ENCODE assay signal across 8 mouse cellular contexts in genomic region chr9:21322211-21322916, GRCm38 (mm10). TPM values are rescaled to one million over a fixed set of nuclear protein-coding genes. Genes with fewer than 3 reads are reported as not detected.
DNase-seq lines count a peak whose midpoint lies in the region; ATAC-seq and TF ChIP-seq lines count a peak whose summit lies in the region.

No protein-coding gene starts in this region.

- H3K9me3 ChIP-seq in heart, postnatal 0 days (replicated peaks; ENCODE audit: control insufficient read depth, low read length), result no peaks in the 10 kb centered on the region

- H3K4me2 ChIP-seq in heart, postnatal 0 days (ENCODE audit: low read depth, low read length), result peak overlapping the region; percentile 81

- intact Hi-C loops in left cerebral cortex, adult 2 months (cut with DNase I), result no loop called here
- intact Hi-C loops in left cerebral cortex, postnatal 10 days (cut with DNase I), result no loop called here

- TF ChIP-seq EP300 in heart, postnatal 0 days (IDR thresholded peaks at IDR 0.05; ENCODE audit: low read depth), result no peak

- H3K36me3 ChIP-seq in heart, postnatal 0 days (replicated peaks; ENCODE audit: control insufficient read depth, insufficient read depth, low read length), result no peaks in the 10 kb centered on the region

- DNase-seq in left cerebral cortex, adult 2 months (ENCODE audit: extremely low spot score in 1 of 2, low spot score in 2 of 2), result no peak
- no peak for DNase-seq in left cerebral cortex, postnatal 10 days (ENCODE audit: extremely low spot score in 1 of 2, low spot score in 2 of 2)
- no peak for DNase-seq in heart, postnatal 0 days (ENCODE audit: low spot score)
- DNase-seq in thymus, postnatal 4 days, result peak; percentile 73
- no peak for DNase-seq in urinary bladder, adult 18-20 months (ENCODE audit: low spot score in 2 of 2)
- DNase-seq in retina, embryonic 14.5 days (ENCODE audit: low spot score), result no peak

- ATAC-seq in activated CD4-positive, CD25-positive, alpha-beta regulatory T cell, adult 4 months, result peak; percentile 12
- no peak for ATAC-seq in heart, postnatal 0 days (ENCODE audit: insufficient read depth, low read depth)
- ATAC-seq in megakaryocyte progenitor cell, adult 5-6 weeks (replicated peaks; ENCODE audit: poor library complexity), result 0 out of 2 replicates have a peak, but pooled peaks have one; percentile 21

- peak overlapping the region; percentile 71; the same call in 1 of the 2 replicates for H3K9ac ChIP-seq in heart, postnatal 0 days (replicated peaks; ENCODE audit: low read depth, low read length)

- H3K4me3 ChIP-seq in left cerebral cortex, adult 2 months, result peak overlapping the region; percentile 88
- peak overlapping the region; percentile 85 for H3K4me3 ChIP-seq in heart, postnatal 0 days (ENCODE audit: low read depth, low read length)

- WGBS in heart, postnatal 0 days, result 57% methylated on average over 19 of the region's 19 CpGs

- peaks cover 13% of the 10 kb centered on the region for H3K4me1 ChIP-seq in heart, postnatal 0 days (ENCODE audit: control insufficient read depth, insufficient read depth)

- H3K27ac ChIP-seq in left cerebral cortex, adult 2 months, result peak overlapping the region; percentile 86
- H3K27ac ChIP-seq in heart, postnatal 0 days (ENCODE audit: low read depth), result peak overlapping the region; percentile 79

- H3K27me3 ChIP-seq in heart, postnatal 0 days (ENCODE audit: control insufficient read depth, insufficient read depth, low read length), result no peaks in the 10 kb centered on the region

- no peak; the same call in 1 of the 2 replicates for TF ChIP-seq CTCF in left cerebral cortex, adult 2 months (IDR thresholded peaks at IDR 0.05)
- TF ChIP-seq CTCF in heart, postnatal 0 days (IDR thresholded peaks at IDR 0.05; ENCODE audit: low read depth), result no peak

RNA-seq across cellular contexts. Expression of gene Slc44a2, which starts 1.9 kb away (rescaled TPM):
- 10 to 100 TPM; 47.5 to 53.6 TPM for total RNA-seq in left cerebral cortex, adult 2 months (2021)
- 10 to 100 TPM; 66.4 to 67.7 TPM for total RNA-seq in left cerebral cortex, postnatal 10 days (2021)
- polyA plus RNA-seq in activated CD4-positive, CD25-positive, alpha-beta regulatory T cell, adult 4 months (2017; shearing (Covaris generic)), result 100 to 1,000 TPM; 181 to 194 TPM
- total RNA-seq in heart, postnatal 0 days (2014; rRNA removed; ENCODE audit: low replicate concordance), result 44.0 and 84.8 TPM in 2 replicates
- 45.0 and 46.5 TPM in 2 replicates for polyA plus RNA-seq in heart, postnatal 0 days (2015; fragmentation: Nextera tagmentation; extraction: Ambion mirVana)
- 80.9 and 85.5 TPM in 2 replicates for total RNA-seq in megakaryocyte progenitor cell, adult 5-6 weeks (2015)
- 66.8 and 68.2 TPM in 2 replicates for total RNA-seq in megakaryocyte progenitor cell, adult 5-6 weeks (2017)

RNA-seq across cellular contexts. Expression of gene Ap1m2, which starts 10.2 kb away (rescaled TPM):
- 1 to 10 TPM; 1.2 to 2.4 TPM for total RNA-seq in left cerebral cortex, adult 2 months (2021)
- total RNA-seq in left cerebral cortex, postnatal 10 days (2021), result 1 to 10 TPM; 1.1 to 1.9 TPM
- polyA plus RNA-seq in activated CD4-positive, CD25-positive, alpha-beta regulatory T cell, adult 4 months (2017; shearing (Covaris generic)), result 1 to 10 TPM in 1 of 2 experiments, under 1 TPM in 1; 0.84 to 1.5 TPM
- total RNA-seq in heart, postnatal 0 days (2014; rRNA removed; ENCODE audit: low replicate concordance), result 0.46 and 0.57 TPM in 2 replicates
- polyA plus RNA-seq in heart, postnatal 0 days (2015; fragmentation: Nextera tagmentation; extraction: Ambion mirVana), result 0.15 TPM in 1 of 2 replicates, not detected in the other
- total RNA-seq in megakaryocyte progenitor cell, adult 5-6 weeks (2015), result 0.32 and 0.57 TPM in 2 replicates
- total RNA-seq in megakaryocyte progenitor cell, adult 5-6 weeks (2017), result 0.44 and 2.8 TPM in 2 replicates

RNA-seq across cellular contexts. Expression of gene Cdkn2d, which starts 31.2 kb away (rescaled TPM):
- 10 to 100 TPM; 47.9 to 54.6 TPM for total RNA-seq in left cerebral cortex, adult 2 months (2021)
- 10 to 100 TPM; 66.6 to 73.9 TPM for total RNA-seq in left cerebral cortex, postnatal 10 days (2021)
- 100 to 1,000 TPM; 142 to 158 TPM for polyA plus RNA-seq in activated CD4-positive, CD25-positive, alpha-beta regulatory T cell, adult 4 months (2017; shearing (Covaris generic))
- 67.4 and 103 TPM in 2 replicates for total RNA-seq in heart, postnatal 0 days (2014; rRNA removed; ENCODE audit: low replicate concordance)
- 65.8 and 67.5 TPM in 2 replicates for polyA plus RNA-seq in heart, postnatal 0 days (2015; fragmentation: Nextera tagmentation; extraction: Ambion mirVana)
- total RNA-seq in megakaryocyte progenitor cell, adult 5-6 weeks (2015), result 24.1 and 24.3 TPM in 2 replicates
- 11.2 and 16.1 TPM in 2 replicates for total RNA-seq in megakaryocyte progenitor cell, adult 5-6 weeks (2017)

RNA-seq across cellular contexts. Expression of gene Kri1, which starts 34.6 kb away (rescaled TPM):
- 10 to 100 TPM; 43.3 to 46.1 TPM for total RNA-seq in left cerebral cortex, adult 2 months (2021)
- 10 to 100 TPM; 34.4 to 39.4 TPM for total RNA-seq in left cerebral cortex, postnatal 10 days (2021)
- polyA plus RNA-seq in activated CD4-positive, CD25-positive, alpha-beta regulatory T cell, adult 4 months (2017; shearing (Covaris generic)), result 10 to 100 TPM; 20.8 to 26.1 TPM
- total RNA-seq in heart, postnatal 0 days (2014; rRNA removed; ENCODE audit: low replicate concordance), result 7.0 and 16.3 TPM in 2 replicates
- 5.9 and 9.1 TPM in 2 replicates for polyA plus RNA-seq in heart, postnatal 0 days (2015; fragmentation: Nextera tagmentation; extraction: Ambion mirVana)
- 33.8 and 38.8 TPM in 2 replicates for total RNA-seq in megakaryocyte progenitor cell, adult 5-6 weeks (2015)
- total RNA-seq in megakaryocyte progenitor cell, adult 5-6 weeks (2017), result 83.1 and 87.6 TPM in 2 replicates

RNA-seq across cellular contexts. Expression of gene Ilf3, which starts 45.3 kb away (rescaled TPM):
- 10 to 100 TPM; 83.8 TPM for total RNA-seq in left cerebral cortex, adult 2 months (2021)
- 10 to 100 TPM; 88.4 to 89.2 TPM for total RNA-seq in left cerebral cortex, postnatal 10 days (2021)
- polyA plus RNA-seq in activated CD4-positive, CD25-positive, alpha-beta regulatory T cell, adult 4 months (2017; shearing (Covaris generic)), result 100 to 1,000 TPM in 1 of 2 experiments, 10 to 100 TPM in 1; 96.0 to 122 TPM
- total RNA-seq in heart, postnatal 0 days (2014; rRNA removed; ENCODE audit: low replicate concordance), result 34.7 and 37.3 TPM in 2 replicates
- 53.6 and 58.4 TPM in 2 replicates for polyA plus RNA-seq in heart, postnatal 0 days (2015; fragmentation: Nextera tagmentation; extraction: Ambion mirVana)
- 55.7 and 56.9 TPM in 2 replicates for total RNA-seq in megakaryocyte progenitor cell, adult 5-6 weeks (2015)
- 97.5 and 100 TPM in 2 replicates for total RNA-seq in megakaryocyte progenitor cell, adult 5-6 weeks (2017)
